Mouse (Mus musculus) c-Kit-positive CD71-negative TER-119-negative erythroid progenitor cells, embryonic 14.5 days (primary cell): ENCODE data around the gene Pygo2.
"Not testable (repeated sequence)": the region's sequence is repeated elsewhere in the genome, so short reads cannot be mapped to it uniquely, and the experiment has no call there.

Experiments used
- DNase-seq: peaks from one replicate; pipeline ENCODE4 v3.0.0-alpha.2; 2013; ENCODE audit warnings: low read depth

Gene Pygo2

DNA sequence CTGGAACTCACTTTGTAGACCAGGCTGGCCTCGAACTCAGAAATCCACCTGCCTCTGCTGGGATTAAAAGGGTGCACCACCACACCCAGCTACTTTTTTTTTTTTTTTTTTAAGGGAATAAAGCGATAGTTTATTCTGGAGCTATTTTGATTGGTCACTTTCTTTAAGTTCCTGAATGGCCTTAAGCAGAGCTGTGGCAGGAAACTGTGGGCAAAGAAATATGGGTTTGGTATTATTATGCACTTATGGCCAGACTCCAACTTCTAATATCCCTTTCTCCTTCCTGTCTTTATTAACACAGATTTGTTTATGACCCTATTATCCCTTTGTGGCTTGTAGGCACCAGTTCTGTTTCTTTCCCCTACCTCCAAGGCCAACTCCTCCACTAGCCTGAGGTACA is 9.6 kb upstream of the Pygo2 start:
- no peak for DNase-seq

DNA sequence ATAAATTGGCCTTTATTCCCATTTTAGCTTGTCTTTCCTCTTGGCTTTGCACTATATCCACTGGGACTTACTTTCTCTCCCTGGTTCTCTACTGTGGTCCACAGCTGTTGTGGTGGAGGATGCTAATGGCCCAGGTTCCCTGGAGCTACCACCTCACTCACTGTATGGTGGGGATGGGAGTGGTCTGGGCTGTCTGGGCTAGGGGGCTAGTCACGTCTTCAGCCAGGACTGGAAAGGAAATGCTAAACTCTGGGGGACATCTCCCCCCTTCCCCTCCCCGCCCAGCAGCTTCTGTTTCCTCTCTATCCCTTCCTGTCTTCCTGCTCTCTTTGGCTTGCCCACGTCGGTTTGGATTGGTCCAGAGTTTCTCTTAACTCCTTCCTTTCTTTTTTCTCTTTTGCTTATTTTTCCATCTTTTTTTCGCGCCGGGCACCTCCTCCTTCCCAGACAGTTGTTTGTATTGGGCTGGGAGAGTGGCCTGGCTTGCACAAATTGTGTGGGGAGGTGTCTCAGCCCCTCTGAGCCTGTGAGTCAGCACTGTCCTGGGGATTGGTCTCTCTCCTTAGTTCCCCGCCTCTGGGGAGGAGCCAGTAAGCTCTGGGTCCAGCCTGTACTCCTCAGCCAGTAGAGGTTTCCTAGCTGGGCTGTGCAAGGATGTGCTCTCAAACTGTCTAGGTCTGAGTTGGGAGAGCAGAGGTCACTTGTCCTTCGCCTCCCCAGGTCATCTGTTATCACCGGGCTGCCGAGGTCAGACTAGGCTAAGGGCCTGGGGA is 8.8 kb upstream of the Pygo2 start:
- DNase-seq = no peak

DNA sequence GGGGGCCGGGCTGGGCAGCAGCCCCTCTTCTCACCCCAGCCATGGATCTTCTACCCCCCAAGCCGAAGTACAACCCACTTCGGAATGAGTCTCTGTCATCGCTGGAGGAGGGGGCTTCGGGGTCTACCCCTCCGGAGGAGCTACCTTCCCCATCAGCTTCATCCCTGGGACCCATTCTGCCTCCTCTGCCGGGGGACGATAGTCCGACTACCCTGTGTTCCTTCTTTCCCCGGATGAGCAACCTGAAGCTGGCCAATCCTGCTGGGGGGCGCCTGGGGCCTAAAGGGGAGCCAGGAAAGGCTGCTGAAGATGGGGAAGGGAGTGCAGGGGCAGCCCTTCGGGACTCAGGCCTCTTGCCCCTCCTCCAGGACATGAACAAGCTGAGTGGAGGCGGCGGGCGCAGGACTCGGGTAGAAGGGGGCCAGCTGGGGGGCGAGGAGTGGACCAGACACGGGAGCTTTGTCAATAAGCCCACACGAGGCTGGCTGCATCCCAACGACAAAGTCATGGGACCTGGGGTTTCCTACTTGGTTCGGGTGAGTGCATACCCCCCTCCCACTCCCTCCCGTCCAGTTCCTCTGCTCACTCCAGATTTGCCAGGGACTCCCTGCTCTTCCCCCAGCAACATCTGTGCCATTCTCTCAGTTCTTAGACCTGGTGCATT is 8.1 kb upstream of the Pygo2 start:
- no peak for DNase-seq

DNA sequence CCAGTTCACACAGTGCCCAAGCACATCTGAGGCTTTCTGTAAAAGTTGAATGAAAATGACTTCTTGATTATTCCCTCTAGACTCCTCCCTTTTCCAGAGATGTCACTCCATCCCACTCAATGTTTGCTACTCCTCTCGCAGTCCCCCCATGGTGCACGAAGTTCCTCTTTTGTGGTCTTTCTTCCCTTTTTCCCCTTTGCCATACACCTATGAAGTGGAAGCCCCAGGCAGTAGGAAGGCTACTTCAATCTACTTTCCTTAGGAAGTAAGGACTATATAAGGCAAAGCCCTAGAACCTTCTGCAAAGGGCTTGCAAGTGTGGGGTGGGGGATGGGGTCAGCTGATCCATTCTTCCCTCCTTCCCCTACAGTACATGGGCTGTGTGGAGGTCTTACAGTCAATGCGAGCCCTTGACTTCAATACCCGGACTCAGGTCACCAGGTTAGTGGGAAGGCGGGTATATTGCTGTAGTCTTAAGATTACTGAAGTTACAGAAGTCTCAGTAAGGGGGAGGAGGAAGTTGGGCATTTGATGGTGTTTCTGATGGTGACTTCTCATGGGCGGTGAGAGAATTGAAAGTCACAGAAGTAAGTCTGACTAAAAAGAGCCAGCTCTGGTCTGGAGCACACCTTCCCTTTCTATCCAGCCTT is 7.3 kb upstream of the Pygo2 start:
- no peak for DNase-seq

DNA sequence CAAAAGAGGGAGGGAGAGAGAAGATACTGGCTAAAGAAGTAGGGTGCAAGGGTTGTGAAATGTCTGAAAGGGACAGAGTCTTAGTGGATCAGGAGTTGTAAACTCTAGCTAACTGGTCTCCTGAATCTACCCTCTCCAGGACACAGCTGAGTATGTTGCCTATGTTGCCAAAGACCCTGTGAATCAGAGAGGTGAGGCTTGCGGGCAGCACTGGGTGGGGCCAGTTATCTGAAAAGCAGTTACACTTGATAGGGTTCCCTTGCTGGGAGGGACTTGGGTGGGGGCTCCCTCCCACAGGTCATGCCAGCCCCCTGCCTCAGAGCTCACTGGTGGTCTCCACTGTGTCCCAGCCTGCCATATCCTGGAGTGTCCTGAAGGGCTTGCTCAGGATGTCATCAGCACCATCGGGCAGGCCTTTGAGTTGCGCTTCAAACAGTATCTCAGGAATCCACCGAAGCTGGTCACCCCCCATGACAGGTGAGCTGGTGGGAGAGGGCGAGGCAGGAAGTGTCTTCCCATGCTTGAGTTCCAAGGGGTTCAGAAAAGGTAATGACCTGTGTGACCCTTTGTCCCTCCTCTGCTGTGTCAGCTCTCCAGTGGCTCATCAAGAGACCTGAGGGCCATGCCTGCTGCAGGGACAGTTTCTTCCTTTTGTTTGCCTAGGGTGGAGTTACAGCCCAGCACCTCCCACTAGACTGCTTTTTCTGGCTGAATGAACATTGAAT is 5.4 kb upstream of the Pygo2 start:
- no peak for DNase-seq

DNA sequence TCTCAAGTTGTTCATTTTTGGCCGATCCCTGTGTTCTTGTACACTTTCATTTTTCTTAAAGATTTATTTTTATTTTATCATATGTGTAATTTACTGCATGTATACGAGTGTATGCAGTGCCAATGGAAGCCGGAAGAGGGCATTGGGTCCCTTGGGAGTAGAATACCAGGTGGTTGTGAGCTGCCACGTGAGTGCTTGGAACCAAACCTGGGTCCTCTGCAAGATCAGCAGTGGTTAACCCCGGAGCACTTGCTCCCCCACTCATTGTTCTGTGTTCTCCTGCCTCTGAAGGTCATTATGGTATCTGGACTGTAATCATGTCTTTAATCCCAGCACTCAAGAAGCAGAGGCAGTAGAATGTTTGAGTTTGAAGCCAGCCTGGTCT is 4.9 kb upstream of the Pygo2 start:
- DNase-seq = no peak

DNA sequence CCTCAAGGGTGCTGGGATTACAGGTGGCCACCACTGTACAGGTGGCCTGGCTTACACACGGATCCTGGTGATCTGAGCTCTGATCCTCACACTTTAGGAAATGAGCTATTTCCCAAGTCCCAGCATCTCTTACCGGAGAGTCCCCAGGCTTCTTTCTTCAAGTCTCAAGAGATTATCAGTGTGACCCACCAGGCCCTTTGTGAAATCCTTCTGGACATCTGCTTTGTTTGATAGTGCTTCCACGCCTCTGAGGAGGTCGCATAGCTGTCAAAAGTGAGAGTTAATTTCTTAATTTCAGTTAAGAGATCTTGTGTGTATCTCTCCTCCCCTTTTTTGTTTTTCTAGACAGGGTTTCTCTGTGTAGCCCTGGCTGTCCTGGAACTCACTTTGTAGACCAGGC is 4.1 kb upstream of the Pygo2 start:
- no peak for DNase-seq

DNA sequence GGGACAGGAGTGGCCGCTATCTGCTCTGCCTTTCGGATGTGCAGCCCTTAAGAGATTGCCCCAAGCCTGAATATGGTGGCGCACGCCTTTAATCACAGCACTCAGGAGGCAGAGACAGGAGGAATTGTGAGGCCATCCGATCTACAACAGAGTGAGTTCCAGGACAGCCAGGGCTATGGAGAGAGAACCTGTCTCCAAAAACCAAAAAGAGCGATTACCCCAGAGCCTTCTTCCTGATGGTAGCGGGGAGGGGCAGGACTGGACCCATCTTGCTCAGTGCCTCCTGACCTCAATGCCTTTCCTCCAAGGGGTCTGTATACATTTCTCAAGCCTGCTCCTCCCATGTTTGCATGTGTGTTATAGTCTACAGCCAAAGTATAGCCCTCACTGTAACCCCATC is 993 bp upstream of the Pygo2 start:
- not testable (repeated sequence) for DNase-seq

DNA sequence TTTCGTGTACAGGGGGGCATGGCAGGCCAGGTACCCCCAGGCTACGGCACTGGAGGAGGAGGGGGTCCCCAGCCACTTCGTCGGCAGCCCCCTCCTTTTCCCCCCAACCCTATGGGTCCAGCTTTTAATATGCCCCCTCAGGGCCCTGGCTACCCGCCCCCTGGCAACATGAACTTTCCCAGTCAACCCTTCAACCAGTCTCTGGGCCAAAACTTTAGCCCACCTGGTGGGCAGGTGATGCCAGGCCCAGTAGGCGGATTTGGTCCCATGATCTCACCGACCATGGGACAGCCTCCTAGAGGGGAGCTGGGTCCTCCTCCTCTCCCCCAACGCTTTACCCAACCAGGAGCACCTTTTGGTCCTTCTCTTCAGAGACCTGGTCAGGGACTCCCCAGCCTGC is 2.6 kb downstream of the Pygo2 start:
- no peak for DNase-seq

DNA sequence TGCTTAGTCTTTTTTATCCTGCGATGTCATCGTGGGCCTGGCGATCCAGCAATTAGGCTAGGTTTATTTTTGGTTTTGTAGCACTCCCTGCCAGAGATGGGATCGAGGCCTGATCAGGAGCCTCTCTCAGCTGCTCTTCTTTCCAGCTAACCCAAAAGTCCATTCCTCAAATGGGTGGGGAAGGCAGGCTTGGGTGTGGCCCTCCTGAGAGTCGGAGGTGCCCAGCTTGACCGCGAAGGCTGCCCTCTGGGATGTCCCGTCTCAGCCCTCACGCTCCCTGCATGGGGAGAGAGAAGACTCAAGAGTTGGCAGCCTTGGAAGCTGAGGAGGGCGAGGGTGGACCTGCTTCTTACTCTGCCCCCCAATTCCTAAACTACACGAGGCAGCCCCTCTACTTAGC is 4.5 kb downstream of the Pygo2 start:
- DNase-seq = no peak

DNA sequence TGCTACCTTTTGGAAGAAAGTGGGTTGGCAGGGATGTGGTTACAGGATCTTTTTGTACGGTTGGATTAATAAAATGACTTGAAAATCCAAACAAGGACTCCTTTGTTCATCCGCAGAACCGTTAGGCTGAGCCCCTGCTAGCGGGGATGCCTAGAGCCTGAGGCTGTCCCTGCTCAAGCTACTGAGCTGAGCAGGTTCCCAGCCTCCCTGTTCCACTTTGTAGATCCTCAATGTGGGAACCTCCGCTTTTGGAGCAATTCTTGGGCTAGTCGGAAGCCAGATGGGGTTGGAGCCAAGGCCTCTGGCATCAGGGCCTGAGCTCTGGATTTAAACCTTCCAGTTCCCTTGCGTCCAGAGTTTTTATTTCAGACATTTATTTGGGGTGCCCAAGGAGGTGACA is 5.0 kb downstream of the Pygo2 start:
- no peak for DNase-seq

DNA sequence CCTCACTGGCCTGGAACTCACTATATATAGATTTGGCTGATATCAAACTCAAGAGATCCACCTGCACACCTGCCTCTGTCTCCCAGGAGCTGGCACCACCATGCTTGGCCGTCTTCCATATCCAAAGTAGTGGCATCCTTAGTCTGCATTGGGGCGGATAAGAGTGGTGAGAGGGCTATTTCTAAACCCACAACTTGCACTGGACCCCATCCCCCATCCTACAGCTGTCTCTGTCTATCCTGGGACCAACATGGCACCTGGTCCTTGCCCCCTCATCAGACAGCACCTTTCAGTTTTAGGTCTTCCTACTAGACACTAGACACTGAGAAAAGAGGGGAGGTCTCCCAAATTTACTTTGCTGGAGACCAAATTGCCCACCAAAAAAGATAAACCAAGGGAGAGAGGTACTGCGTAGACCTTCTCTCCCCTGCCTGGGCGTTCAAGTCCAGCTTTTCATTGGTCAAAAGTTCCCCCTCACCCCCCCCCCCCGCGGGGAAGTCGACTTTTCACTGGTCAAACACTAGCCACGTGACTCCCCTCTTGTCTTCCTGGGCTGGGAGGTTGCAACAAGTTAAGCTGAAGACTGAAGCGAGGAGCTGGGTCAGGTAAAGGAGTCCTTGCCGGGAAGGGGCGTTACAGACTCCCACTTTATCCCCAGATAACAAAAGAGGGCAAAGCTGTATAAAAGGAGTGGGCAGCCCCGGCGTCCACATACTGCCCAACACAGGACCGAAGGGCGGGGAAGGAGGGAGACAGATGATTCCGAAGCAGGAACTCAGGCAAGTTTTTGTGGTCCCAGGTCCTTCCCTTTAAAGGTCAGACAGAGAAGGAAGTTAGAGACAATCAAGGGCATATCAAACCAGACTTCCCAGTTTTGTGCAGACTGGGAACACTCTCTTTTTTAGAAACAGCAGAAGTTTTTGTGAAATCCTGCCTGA is 6.4 kb downstream of the Pygo2 start, which contains the start of gene Pbxip1:
Pbxip1 (plus strand) TSS at position 531 of the 938 bp plus-strand sequence.
- DNase-seq = no peak

DNA sequence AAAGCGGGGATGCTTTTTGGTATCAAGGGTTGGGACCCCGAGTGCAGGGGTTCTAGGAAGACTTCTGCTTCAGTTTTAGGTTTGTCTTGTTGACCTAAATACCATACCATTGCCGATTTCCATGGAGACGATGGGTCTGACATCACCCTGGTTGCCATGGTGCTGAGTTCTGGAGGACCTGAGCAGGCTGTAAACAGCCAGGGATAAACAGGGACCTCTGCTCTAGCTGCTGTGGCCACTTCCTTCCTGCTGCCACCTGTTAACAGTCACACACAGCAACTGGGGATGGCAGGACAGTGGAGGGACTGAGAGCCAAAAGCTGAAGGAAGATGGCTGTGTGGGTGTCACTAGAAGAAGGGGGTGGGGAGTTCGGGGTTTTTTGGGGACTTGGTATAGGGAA is 7.3 kb downstream of the Pygo2 start:
- no peak for DNase-seq

DNA sequence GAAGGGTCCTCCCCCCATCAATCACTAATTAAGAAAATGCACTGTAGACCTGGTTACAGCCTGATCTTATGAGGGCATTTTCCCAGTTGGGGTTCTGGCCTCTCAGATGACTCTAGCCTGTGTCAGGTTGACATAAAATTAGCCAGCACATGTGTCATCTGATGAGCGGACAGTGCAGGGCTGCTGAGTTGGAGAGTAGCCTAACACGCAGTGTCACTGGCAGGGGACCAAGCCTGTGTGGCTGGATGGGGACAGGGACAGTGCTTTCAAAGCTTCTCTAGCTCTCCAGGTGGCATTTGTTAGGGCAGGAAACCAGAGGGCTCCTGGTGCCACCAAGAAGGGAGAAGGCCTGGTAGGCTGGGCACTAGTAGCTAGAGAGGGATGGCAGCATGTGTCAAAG is 10.7 kb downstream of the Pygo2 start:
- no peak for DNase-seq

DNA sequence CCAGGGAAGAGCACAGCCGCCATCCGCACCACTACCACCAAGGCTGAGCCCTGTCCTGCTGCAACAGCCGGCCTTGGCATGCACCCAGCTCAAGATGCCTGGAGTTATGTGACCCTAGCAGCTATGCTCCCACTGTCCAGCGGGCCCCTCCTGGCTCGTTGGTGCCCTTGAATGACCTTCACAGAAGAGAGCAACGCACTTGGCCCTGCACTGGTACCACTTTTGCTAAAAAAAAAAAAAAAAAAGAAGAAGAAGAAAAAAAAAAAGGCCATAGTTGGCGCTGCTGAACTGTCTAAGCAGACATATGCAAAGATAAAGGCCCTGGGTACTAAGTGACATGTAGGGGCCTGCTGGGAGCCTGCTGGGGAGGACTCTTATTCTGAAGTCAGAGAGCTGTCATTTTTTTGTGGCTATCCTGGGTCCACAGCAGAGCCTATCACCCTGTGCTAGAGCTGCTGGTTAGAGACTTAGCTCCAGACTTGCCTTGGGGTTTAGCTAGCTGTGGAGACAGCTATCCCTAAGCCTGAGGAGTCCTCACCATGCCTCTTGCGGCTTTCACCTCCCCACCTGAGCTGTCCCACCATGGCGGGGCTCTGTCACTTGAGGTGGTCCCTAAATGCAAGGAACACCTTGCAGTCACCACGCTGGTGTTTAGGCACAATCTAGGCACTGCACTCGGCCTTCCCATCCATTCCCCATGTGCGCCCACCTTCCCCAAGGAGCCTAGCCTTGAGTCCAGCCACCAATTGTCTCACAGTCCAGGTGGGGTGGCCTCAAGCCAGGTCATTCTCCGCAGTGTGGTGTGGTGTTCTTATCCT is 18.9 kb downstream of the Pygo2 start:
- DNase-seq = no peak

DNA sequence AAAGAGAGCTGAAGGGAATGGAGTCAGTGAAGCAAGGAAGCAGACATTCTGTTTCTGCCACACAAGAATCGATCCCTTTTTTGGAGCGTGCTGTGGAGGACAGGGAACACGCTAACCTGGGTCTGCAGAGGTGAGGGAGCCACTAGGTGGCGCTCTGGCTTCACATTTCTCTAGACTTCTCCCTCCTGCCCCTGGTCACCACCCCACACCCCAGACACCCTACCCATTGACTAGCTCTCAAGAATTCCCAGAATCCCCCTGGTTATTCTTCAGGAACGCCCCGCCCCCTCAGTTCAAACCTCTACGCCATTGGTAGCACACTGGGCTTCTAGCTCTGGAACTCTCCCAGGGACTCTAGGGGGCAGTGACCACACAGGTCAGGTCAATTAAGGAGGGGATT is 19.5 kb downstream of the Pygo2 start:
- peak; percentile 77 for DNase-seq

DNA sequence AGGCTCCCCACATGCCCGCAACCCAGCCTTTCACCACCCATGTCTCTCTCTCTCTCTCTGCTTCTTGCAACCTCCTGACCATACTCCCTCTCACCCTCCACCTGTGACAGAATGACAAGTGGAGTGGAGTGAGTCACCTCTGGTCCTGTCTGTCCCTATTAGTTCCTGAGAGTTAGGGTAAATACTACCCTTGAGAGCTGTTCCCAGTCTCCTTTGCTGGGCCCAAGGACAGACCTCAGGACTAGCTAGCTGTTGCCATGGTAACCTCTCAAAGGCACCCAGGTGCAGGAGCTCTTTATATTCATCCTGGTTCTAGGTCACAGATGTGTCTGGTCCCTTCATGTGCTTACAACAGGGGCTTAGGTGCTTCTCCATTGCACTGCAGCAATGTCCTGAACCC is 21.9 kb downstream of the Pygo2 start:
- no peak for DNase-seq

DNA sequence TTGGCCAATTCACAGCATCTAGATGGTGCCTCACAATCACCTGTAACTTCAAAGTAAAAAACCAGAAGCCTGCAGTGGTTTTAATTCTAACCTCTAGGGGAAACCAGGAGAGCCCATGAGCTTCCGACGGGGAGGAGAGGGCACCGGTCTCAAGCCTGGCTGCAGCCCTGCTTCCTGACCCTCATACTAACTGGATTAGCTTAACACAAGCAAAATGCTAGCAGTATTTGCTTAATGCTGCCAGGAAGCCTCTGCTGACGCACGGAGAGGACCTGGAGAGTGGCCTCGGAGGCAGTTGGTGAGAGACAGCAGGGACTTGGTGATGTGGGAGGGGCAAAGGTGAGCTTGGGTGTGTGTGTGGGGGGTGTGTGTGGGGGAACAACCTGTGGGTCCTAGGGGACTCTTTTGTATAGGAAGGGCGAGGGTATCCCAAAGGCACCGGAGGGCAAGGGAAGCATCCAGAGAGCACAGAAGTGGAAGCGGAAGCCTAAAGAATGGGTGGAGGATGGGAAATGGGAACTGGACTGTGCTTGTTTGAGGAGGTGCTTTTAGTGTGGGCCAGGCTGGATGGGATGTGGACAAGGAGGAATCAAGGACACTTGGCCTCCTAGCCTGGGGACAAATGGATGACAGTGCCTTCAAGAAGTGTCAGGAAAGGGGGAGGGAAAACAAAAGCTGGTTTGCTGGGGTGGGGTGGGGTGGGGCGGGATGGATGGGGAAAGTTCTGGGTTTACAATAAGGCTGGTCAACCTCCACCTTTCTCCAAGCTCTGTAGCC is 24.6 kb downstream of the Pygo2 start, which contains the start of gene Pmvk:
Pmvk (plus strand) TSS at position 141 of the 777 bp plus-strand sequence.
- no peak for DNase-seq

DNA sequence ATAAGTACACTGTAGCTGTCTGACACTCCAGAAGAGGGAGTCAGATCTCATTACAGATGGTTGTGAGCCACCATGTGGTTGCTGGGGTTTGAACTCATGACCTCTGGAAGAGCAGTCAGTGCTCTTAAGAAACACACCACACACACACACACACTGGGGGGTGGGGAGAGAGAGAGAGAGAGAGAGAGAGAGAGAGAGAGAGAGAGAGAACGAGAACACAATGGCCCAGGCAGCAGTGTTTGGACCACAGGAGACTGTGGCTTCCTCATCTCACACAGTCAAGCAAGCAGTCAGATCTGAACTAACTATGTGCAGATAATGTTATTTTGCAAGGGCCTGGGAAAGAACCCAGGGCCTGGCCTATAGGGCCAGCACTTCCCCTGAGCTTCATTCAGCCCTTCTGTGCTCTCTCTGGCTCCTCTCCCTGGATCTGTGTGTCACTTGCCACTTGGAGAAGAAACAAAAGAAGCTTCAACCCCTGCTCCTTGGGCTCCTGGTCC is 25.8 kb downstream of the Pygo2 start:
- DNase-seq = no peak
